Mouse (Mus musculus): ENCODE measurements around the gene Nav2.

DNA sequence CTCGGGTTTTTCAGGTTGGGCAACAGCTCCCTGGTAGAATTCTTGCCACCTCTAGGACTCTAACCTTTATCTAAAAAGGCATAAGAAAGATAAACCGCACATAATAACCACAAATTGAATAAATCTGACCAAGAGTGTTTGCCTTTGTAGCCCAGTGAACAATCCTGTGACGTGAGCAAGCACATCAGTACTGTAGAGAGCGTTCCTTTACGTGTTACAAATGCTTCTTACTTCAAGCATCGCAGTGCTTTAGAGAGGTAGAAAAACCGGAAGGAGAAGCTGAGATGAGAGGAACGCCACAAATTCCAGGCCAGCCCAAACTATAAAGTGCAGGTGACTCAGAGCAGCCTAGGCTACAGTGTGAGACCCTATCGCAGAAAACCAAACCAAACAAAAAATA lies 503.3 kb downstream of the Nav2 start:
- TF ChIP-seq CTCF (conservative IDR thresholded peaks at IDR 0.05; ENCODE audit: low read length) (no peak), NANOG (IDR thresholded peaks at IDR 0.05; ENCODE audit: borderline replicate concordance, low read length) (no peak), POU5F1 (IDR thresholded peaks at IDR 0.05; ENCODE audit: borderline replicate concordance, low read length) (no peak)

Data from E14TG2a.4 (cell line).